Mouse (Mus musculus): ENCODE data around the gene Emc6.

DNA sequence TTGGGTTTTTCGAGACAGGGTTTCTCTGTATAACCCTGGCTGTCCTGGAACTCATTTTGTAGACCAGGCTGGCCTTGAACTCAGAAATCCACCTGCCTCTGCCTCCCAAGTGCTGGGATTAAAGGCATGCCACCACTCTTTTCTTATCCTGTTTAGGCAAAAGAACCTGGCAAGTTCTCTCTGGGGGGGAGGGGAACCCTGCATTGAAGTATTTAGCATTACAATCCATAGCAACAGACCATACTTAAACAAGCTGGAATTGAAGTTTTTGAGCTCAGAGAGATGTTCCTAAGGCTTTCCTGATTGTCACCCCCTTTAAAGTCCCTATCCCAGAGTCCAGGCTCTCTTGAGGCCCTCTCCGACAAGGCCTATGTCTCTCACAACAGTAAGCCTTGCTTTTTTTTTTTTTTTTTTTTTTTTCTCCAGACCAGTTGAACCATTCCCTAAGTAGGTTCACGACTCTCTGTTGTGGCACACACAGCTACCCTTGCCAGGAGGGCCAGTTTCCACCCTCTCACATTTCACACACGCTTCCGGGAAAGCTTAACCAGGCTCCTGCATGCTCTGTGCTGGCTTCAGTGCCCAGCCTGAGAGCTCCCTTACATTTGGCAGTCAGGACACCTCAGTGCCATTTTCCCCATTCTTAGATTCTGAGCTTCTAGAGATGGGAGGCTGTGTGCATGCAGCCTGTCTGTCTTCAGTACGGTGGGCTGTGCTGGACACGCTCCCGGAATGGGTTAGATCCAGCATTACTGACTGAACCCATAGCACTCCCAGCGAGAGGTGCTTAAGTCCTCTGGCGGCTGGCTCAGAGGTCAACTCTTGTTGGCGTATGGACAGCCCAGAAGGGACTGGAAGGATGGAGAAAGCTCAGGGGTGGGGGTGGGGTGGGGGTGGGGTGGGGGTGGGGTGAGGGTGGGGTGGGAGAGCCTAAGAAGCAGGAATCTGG lies 30.5 kb downstream of the Emc6 start:
- TF ChIP-seq CTCF (IDR thresholded peaks at IDR 0.05; ENCODE audit: extremely low read depth, insufficient read depth, insufficient read length, insufficient replicate concordance) (no peak), POLR2A (IDR thresholded peaks at IDR 0.05; ENCODE audit: low read depth, low read length) (no peak)

Data from spleen, adult 2 months (tissue).